In genomic region chr1:164494741-164495512, GRCm38 (mm10) we compare ENCODE assay signal across 17 mouse cellular contexts. TPM values are rescaled to one million over a fixed set of nuclear protein-coding genes. Genes with fewer than 3 reads are reported as not detected.
A peak's percentile ranks its signal among the peaks of the same experiment; 100 is the strongest.
DNase-seq lines count a peak whose midpoint lies in the region; ATAC-seq and TF ChIP-seq lines count a peak whose summit lies in the region.
"Had no signal": no experiment of that assay in that cellular context is flagged by ENCODE, and none has a peak within 500 bp of the region (broad histone marks: within the 10 kb centered on the region; RNA-seq: fewer than 3 reads in every experiment).

No protein-coding gene starts in this region.

- H3K27me3 ChIP-seq in kidney, embryonic 15.5 days = no peaks in the 10 kb centered on the region
- H3K27me3 ChIP-seq in ES-Bruce4 (ENCODE audit: control insufficient read depth, insufficient read depth, low read length, poor library complexity, severe bottlenecking) = no peaks in the 10 kb centered on the region
- no peaks in the 10 kb centered on the region for H3K27me3 ChIP-seq in intestine, embryonic 15.5 days (replicated peaks)
- H3K27me3 ChIP-seq in small intestine, adult 2 months (ENCODE audit: control insufficient read depth, insufficient read depth, low read length) = no peaks in the 10 kb centered on the region
- no peaks in the 10 kb centered on the region for H3K27me3 ChIP-seq in hindbrain, postnatal 0 days (ENCODE audit: insufficient read depth, low read length)
- H3K27me3 ChIP-seq: embryonic facial prominence, embryonic 13.5 days; forebrain, embryonic 12.5 days; midbrain, embryonic 15.5 days had no signal

- peak; percentile 36; the same call in 1 of the 2 replicates for ATAC-seq in kidney, embryonic 15.5 days (replicated peaks; ENCODE audit: low FRiP score)
- peak; percentile 79 for ATAC-seq in intestine, embryonic 15.5 days
- ATAC-seq in hindbrain, postnatal 0 days = no peak
- ATAC-seq: midbrain, embryonic 15.5 days had no signal

- H3K27ac ChIP-seq in kidney, embryonic 15.5 days = no peak overlapping the region
- peak overlapping the region; percentile 99 for H3K27ac ChIP-seq in ES-Bruce4 (ENCODE audit: insufficient read depth, low read length)
- H3K27ac ChIP-seq in intestine, embryonic 15.5 days = no peak overlapping the region
- 0 out of 2 replicates have a peak overlapping the region, but pooled peaks have one; percentile 4 for H3K27ac ChIP-seq in small intestine, adult 2 months (ENCODE audit: insufficient read depth, low read depth, low read length)
- H3K27ac ChIP-seq in hindbrain, postnatal 0 days = no peak overlapping the region
- H3K27ac ChIP-seq: embryonic facial prominence, embryonic 13.5 days; forebrain, embryonic 12.5 days; midbrain, embryonic 15.5 days had no signal

- no peaks in the 10 kb centered on the region for H3K9me3 ChIP-seq in kidney, embryonic 15.5 days (replicated peaks)
- H3K9me3 ChIP-seq in ES-Bruce4 (replicated peaks; ENCODE audit: control insufficient read depth, insufficient read depth, low read length, poor library complexity, severe bottlenecking) = peaks cover 6% of the 10 kb centered on the region
- no peaks in the 10 kb centered on the region for H3K9me3 ChIP-seq in intestine, embryonic 15.5 days
- H3K9me3 ChIP-seq in hindbrain, postnatal 0 days (ENCODE audit: low read length) = no peaks in the 10 kb centered on the region
- H3K9me3 ChIP-seq: embryonic facial prominence, embryonic 13.5 days; forebrain, embryonic 12.5 days; midbrain, embryonic 15.5 days had no signal

- no peak for DNase-seq in kidney, adult 8-10 months
- DNase-seq in hindbrain, postnatal 0 days (ENCODE audit: low spot score) = no peak
- no peak for DNase-seq in cerebellum, postnatal 25 days
- DNase-seq in frontal cortex, postnatal 36 days (ENCODE audit: low spot score in 2 of 2) = no peak
- DNase-seq: adrenal gland, postnatal 14 days; cerebellum, postnatal 14 days; gastrocnemius, postnatal 10 days; heart, postnatal 4 days; kidney, postnatal 10 days had no signal

- no peak overlapping the region for H3K4me3 ChIP-seq in kidney, embryonic 15.5 days (replicated peaks)
- peak overlapping the region; percentile 44 for H3K4me3 ChIP-seq in ES-Bruce4 (ENCODE audit: low read depth, low read length)
- H3K4me3 ChIP-seq in intestine, embryonic 15.5 days (replicated peaks) = no peak overlapping the region
- H3K4me3 ChIP-seq in small intestine, adult 2 months (ENCODE audit: low read depth, low read length) = no peak overlapping the region
- H3K4me3 ChIP-seq in hindbrain, postnatal 0 days (ENCODE audit: low read length) = no peak overlapping the region
- H3K4me3 ChIP-seq: embryonic facial prominence, embryonic 13.5 days; forebrain, embryonic 12.5 days; midbrain, embryonic 15.5 days had no signal

- no peak overlapping the region for H3K4me2 ChIP-seq in kidney, embryonic 15.5 days
- no peak overlapping the region for H3K4me2 ChIP-seq in intestine, embryonic 15.5 days (replicated peaks)
- no peak overlapping the region for H3K4me2 ChIP-seq in hindbrain, postnatal 0 days (ENCODE audit: low read depth, low read length)
- H3K4me2 ChIP-seq: embryonic facial prominence, embryonic 13.5 days; forebrain, embryonic 12.5 days; heart, embryonic 11.5 days; midbrain, embryonic 15.5 days had no signal

- WGBS in kidney, embryonic 15.5 days = 64% methylated on average over 8 of the region's 8 CpGs
- WGBS in intestine, embryonic 15.5 days = 56% methylated on average over 8 of the region's 8 CpGs
- WGBS in small intestine, adult 2 months = 34% methylated on average over 8 of the region's 8 CpGs
- 68% methylated on average over 8 of the region's 8 CpGs for WGBS in hindbrain, postnatal 0 days

- no peak for TF ChIP-seq CTCF in ES-Bruce4 (IDR thresholded peaks at IDR 0.05; ENCODE audit: low read depth, low read length)
- TF ChIP-seq CTCF in small intestine, adult 2 months (IDR thresholded peaks at IDR 0.05; ENCODE audit: extremely low read depth, insufficient read length, insufficient replicate concordance, low read depth, low read length) = no peak
- no peak for TF ChIP-seq CTCF in hindbrain, postnatal 0 days (IDR thresholded peaks at IDR 0.05; ENCODE audit: low read depth)

- H3K36me3 ChIP-seq in kidney, embryonic 15.5 days = no peaks in the 10 kb centered on the region
- H3K36me3 ChIP-seq in ES-Bruce4 (ENCODE audit: control insufficient read depth, insufficient read depth, low read length, poor library complexity, severe bottlenecking) = no peaks in the 10 kb centered on the region
- H3K36me3 ChIP-seq in intestine, embryonic 15.5 days = no peaks in the 10 kb centered on the region
- no peaks in the 10 kb centered on the region for H3K36me3 ChIP-seq in small intestine, adult 2 months (ENCODE audit: control insufficient read depth, insufficient read depth, low read length)
- H3K36me3 ChIP-seq in hindbrain, postnatal 0 days (ENCODE audit: insufficient read depth, low read length) = no peaks in the 10 kb centered on the region
- H3K36me3 ChIP-seq: embryonic facial prominence, embryonic 13.5 days; forebrain, embryonic 12.5 days; midbrain, embryonic 15.5 days had no signal

- peaks cover 10% of the 10 kb centered on the region for H3K4me1 ChIP-seq in kidney, embryonic 15.5 days
- H3K4me1 ChIP-seq in ES-Bruce4 (ENCODE audit: control insufficient read depth, insufficient read depth, low read length) = peaks cover 2% of the 10 kb centered on the region
- H3K4me1 ChIP-seq in intestine, embryonic 15.5 days (replicated peaks) = peaks cover 5% of the 10 kb centered on the region; the same call in 1 of the 2 replicates
- H3K4me1 ChIP-seq in small intestine, adult 2 months (ENCODE audit: control insufficient read depth, insufficient read depth, insufficient read length, low read length) = peaks cover 12% of the 10 kb centered on the region; the same call in 1 of the 2 replicates
- no peaks in the 10 kb centered on the region for H3K4me1 ChIP-seq in hindbrain, postnatal 0 days (ENCODE audit: insufficient read depth, low read length)
- H3K4me1 ChIP-seq: embryonic facial prominence, embryonic 13.5 days; forebrain, embryonic 12.5 days; midbrain, embryonic 15.5 days had no signal

- TF ChIP-seq POLR2A in ES-Bruce4 (IDR thresholded peaks at IDR 0.05; ENCODE audit: insufficient read depth, low read length) = no peak
- no peak for TF ChIP-seq POLR2A in small intestine, adult 2 months (IDR thresholded peaks at IDR 0.05; ENCODE audit: low read depth, low read length)

- H3K9ac ChIP-seq in kidney, embryonic 15.5 days = no peak overlapping the region
- H3K9ac ChIP-seq in ES-Bruce4 (ENCODE audit: low read depth, poor library complexity, severe bottlenecking) = peak overlapping the region; percentile 25
- no peak overlapping the region for H3K9ac ChIP-seq in intestine, embryonic 15.5 days
- no peak overlapping the region for H3K9ac ChIP-seq in hindbrain, postnatal 0 days (replicated peaks; ENCODE audit: low read length)
- H3K9ac ChIP-seq: embryonic facial prominence, embryonic 13.5 days; forebrain, embryonic 12.5 days; midbrain, embryonic 15.5 days had no signal

- TF ChIP-seq EP300 in ES-Bruce4 (IDR thresholded peaks at IDR 0.05; ENCODE audit: insufficient read depth, low read depth, low read length) = no peak

RNA-seq across cellular contexts. Expression of gene Atp1b1, which starts 36.8 kb away (rescaled TPM):
- polyA plus RNA-seq in kidney, embryonic 15.5 days (2015; fragmentation: Nextera tagmentation; extraction: Ambion mirVana) = 163 and 179 TPM in 2 replicates
- polyA plus RNA-seq in ES-Bruce4 (2011; ENCODE audit: insufficient read depth, insufficient read length, low read depth, missing spikeins) = 116 TPM in 2 replicates
- 203 TPM in 2 replicates for polyA plus RNA-seq in intestine, embryonic 15.5 days (2015; fragmentation: Nextera tagmentation; extraction: Ambion mirVana)
- polyA plus RNA-seq in small intestine, adult 2 months (2012; rRNA removed) = 204 and 369 TPM in 2 replicates
- total RNA-seq in hindbrain, postnatal 0 days (2014; rRNA removed) = 283 and 393 TPM in 2 replicates
- polyA plus RNA-seq in hindbrain, postnatal 0 days (2015; fragmentation: Nextera tagmentation; extraction: Ambion mirVana) = 629 and 642 TPM in 2 replicates

Comparison
In these comparisons a context has a peak if more than half of its experiments do, and no peak if none do; other contexts are left out.
1. H3K27ac ChIP-seq: peak in ES-Bruce4 (single experiment) and small intestine, adult 2 months (single experiment); none in kidney, embryonic 15.5 days (single experiment), intestine, embryonic 15.5 days (single experiment) and hindbrain, postnatal 0 days (single experiment).